ENCODE assay signal across 11 mouse cellular contexts in genomic region chr1:35926191-35927048, GRCm38 (mm10).
DNase-seq lines count a peak whose midpoint lies in the region; ATAC-seq and TF ChIP-seq lines count a peak whose summit lies in the region.
"Had no signal": no experiment of that assay in that cellular context is flagged by ENCODE, and none has a peak within 500 bp of the region (broad histone marks: within the 10 kb centered on the region; RNA-seq: fewer than 3 reads in every experiment).

No protein-coding gene starts in this region.

- peak; percentile 35; the same call in 1 of the 2 replicates for ATAC-seq in kidney, embryonic 16.5 days (ENCODE audit: low FRiP score, low TSS enrichment)
- peak; percentile 91 for ATAC-seq in heart, postnatal 0 days (ENCODE audit: insufficient read depth, low read depth)
- peak; percentile 84 for ATAC-seq in liver, postnatal 0 days
- ATAC-seq: Patski had no signal

- peaks cover 7% of the 10 kb centered on the region; the same call in 1 of the 2 replicates for H3K4me1 ChIP-seq in kidney, embryonic 16.5 days (ENCODE audit: insufficient read depth, low read length)
- peaks cover 15% of the 10 kb centered on the region for H3K4me1 ChIP-seq in embryonic facial prominence, embryonic 10.5 days
- peaks cover 29% of the 10 kb centered on the region for H3K4me1 ChIP-seq in heart, postnatal 0 days (ENCODE audit: control insufficient read depth, insufficient read depth)
- H3K4me1 ChIP-seq in liver, postnatal 0 days (ENCODE audit: insufficient read depth): peaks cover 22% of the 10 kb centered on the region
- peaks cover 14% of the 10 kb centered on the region; the same call in 1 of the 2 replicates for H3K4me1 ChIP-seq in cerebellum, adult 2 months (ENCODE audit: control insufficient read depth, insufficient read depth, low read length)

- 64% methylated on average over 5 of the region's 5 CpGs for WGBS in kidney, embryonic 16.5 days
- 70% methylated on average over 5 of the region's 5 CpGs for WGBS in embryonic facial prominence, embryonic 10.5 days
- 17% methylated on average over 5 of the region's 5 CpGs for WGBS in heart, postnatal 0 days
- 48% methylated on average over 5 of the region's 5 CpGs for WGBS in liver, postnatal 0 days (ENCODE audit: insufficient replicate concordance)
- 76% methylated on average over 5 of the region's 5 CpGs for WGBS in cerebellum, adult 2 months

- TF ChIP-seq POLR2A in cerebellum, adult 2 months (IDR thresholded peaks at IDR 0.05; ENCODE audit: borderline replicate concordance, insufficient read depth, low read length): no peak

- no peak overlapping the region for H3K27ac ChIP-seq in kidney, embryonic 16.5 days (ENCODE audit: low read length)
- H3K27ac ChIP-seq in embryonic facial prominence, embryonic 10.5 days (replicated peaks): peak overlapping the region; percentile 20; the same call in 1 of the 2 replicates
- H3K27ac ChIP-seq in heart, postnatal 0 days (ENCODE audit: low read depth): peak overlapping the region; percentile 95
- peak overlapping the region; percentile 85 for H3K27ac ChIP-seq in liver, postnatal 0 days (ENCODE audit: low read depth)
- no peak overlapping the region for H3K27ac ChIP-seq in cerebellum, adult 2 months (ENCODE audit: insufficient read depth, low read length)

- no peaks in the 10 kb centered on the region for H3K9me3 ChIP-seq in kidney, embryonic 16.5 days (ENCODE audit: low read length)
- no peaks in the 10 kb centered on the region for H3K9me3 ChIP-seq in embryonic facial prominence, embryonic 10.5 days
- H3K9me3 ChIP-seq in heart, postnatal 0 days (replicated peaks; ENCODE audit: control insufficient read depth, low read length): no peaks in the 10 kb centered on the region
- no peaks in the 10 kb centered on the region for H3K9me3 ChIP-seq in liver, postnatal 0 days (ENCODE audit: low read length)

- DNase-seq in kidney, postnatal 25 days: no peak
- peak; percentile 29 for DNase-seq in embryonic facial prominence, embryonic 10.5 days (ENCODE audit: low spot score)
- DNase-seq in heart, postnatal 0 days (ENCODE audit: low spot score): peak; percentile 88
- peak; percentile 71 for DNase-seq in liver, postnatal 0 days
- no peak for DNase-seq in cerebellum, adult 2 months
- DNase-seq in cerebellum, adult 18-20 months: no peak
- DNase-seq in spleen, adult 18-20 months: no peak
- DNase-seq: cerebellum, adult 11 months; thymus, adult 18-20 months had no signal

- no peaks in the 10 kb centered on the region for H3K36me3 ChIP-seq in kidney, embryonic 16.5 days (ENCODE audit: insufficient read depth, low read length)
- H3K36me3 ChIP-seq in embryonic facial prominence, embryonic 10.5 days (replicated peaks): no peaks in the 10 kb centered on the region
- no peaks in the 10 kb centered on the region for H3K36me3 ChIP-seq in heart, postnatal 0 days (replicated peaks; ENCODE audit: control insufficient read depth, insufficient read depth, low read length)
- no peaks in the 10 kb centered on the region for H3K36me3 ChIP-seq in liver, postnatal 0 days (replicated peaks; ENCODE audit: insufficient read depth, low read length)

- no peak overlapping the region for H3K4me3 ChIP-seq in kidney, embryonic 16.5 days (ENCODE audit: low read length)
- no peak overlapping the region for H3K4me3 ChIP-seq in embryonic facial prominence, embryonic 10.5 days
- no peak overlapping the region for H3K4me3 ChIP-seq in heart, postnatal 0 days (ENCODE audit: low read depth, low read length)
- no peak overlapping the region for H3K4me3 ChIP-seq in liver, postnatal 0 days (ENCODE audit: low read depth, low read length)
- H3K4me3 ChIP-seq in cerebellum, adult 2 months (replicated peaks; ENCODE audit: insufficient read depth, low read depth, low read length): no peak overlapping the region

- TF ChIP-seq CTCF in heart, postnatal 0 days (IDR thresholded peaks at IDR 0.05; ENCODE audit: low read depth): no peak
- TF ChIP-seq CTCF in liver, postnatal 0 days (IDR thresholded peaks at IDR 0.05; ENCODE audit: low read depth): no peak
- no peak for TF ChIP-seq CTCF in cerebellum, adult 2 months (IDR thresholded peaks at IDR 0.05; ENCODE audit: borderline replicate concordance, insufficient read depth, low read depth, low read length)

- no peaks in the 10 kb centered on the region for H3K27me3 ChIP-seq in kidney, embryonic 16.5 days (ENCODE audit: insufficient read depth, low read length)
- H3K27me3 ChIP-seq in embryonic facial prominence, embryonic 10.5 days (replicated peaks; ENCODE audit: low read depth, poor library complexity, severe bottlenecking): no peaks in the 10 kb centered on the region
- H3K27me3 ChIP-seq in heart, postnatal 0 days (ENCODE audit: control insufficient read depth, insufficient read depth, low read length): no peaks in the 10 kb centered on the region
- H3K27me3 ChIP-seq in liver, postnatal 0 days (ENCODE audit: insufficient read depth, low read length): no peaks in the 10 kb centered on the region
- H3K27me3 ChIP-seq in cerebellum, adult 2 months (ENCODE audit: control insufficient read depth, insufficient read depth, low read length): no peaks in the 10 kb centered on the region
- H3K27me3 ChIP-seq: Patski had no signal

- peak; percentile 80 for TF ChIP-seq EP300 in heart, postnatal 0 days (IDR thresholded peaks at IDR 0.05; ENCODE audit: low read depth)
- TF ChIP-seq EP300 in liver, postnatal 0 days (IDR thresholded peaks at IDR 0.05; ENCODE audit: low read depth): peak; percentile 50

- H3K9ac ChIP-seq in kidney, embryonic 16.5 days (replicated peaks; ENCODE audit: low read length): no peak overlapping the region
- 0 out of 2 replicates have a peak overlapping the region, but pooled peaks have one; percentile 1 for H3K9ac ChIP-seq in heart, postnatal 0 days (replicated peaks; ENCODE audit: low read depth, low read length)
- H3K9ac ChIP-seq in liver, postnatal 0 days (replicated peaks): no peak overlapping the region

- no peak overlapping the region for H3K4me2 ChIP-seq in kidney, embryonic 16.5 days (replicated peaks; ENCODE audit: low read depth, low read length)
- peak overlapping the region; percentile 40 for H3K4me2 ChIP-seq in heart, postnatal 0 days (ENCODE audit: low read depth, low read length)
- no peak overlapping the region for H3K4me2 ChIP-seq in liver, postnatal 0 days (ENCODE audit: low read depth, low read length)

Comparison
In these comparisons a context has a peak if more than half of its experiments do, and no peak if none do; other contexts are left out.
1. ATAC-seq: peak in every context shown above with its lines; median percentile 91 in heart, postnatal 0 days; 84 in liver, postnatal 0 days; 35 in kidney, embryonic 16.5 days.
2. H3K27ac ChIP-seq: peak in embryonic facial prominence, embryonic 10.5 days (single experiment), heart, postnatal 0 days (single experiment) and liver, postnatal 0 days (single experiment); none in kidney, embryonic 16.5 days (single experiment) and cerebellum, adult 2 months (single experiment).
3. DNase-seq: peak in embryonic facial prominence, embryonic 10.5 days (single experiment), heart, postnatal 0 days (single experiment) and liver, postnatal 0 days (single experiment); none in kidney, postnatal 25 days (0 of 2), cerebellum, adult 2 months (0 of 2), cerebellum, adult 18-20 months (0 of 2) and spleen, adult 18-20 months (0 of 2).